Mouse (Mus musculus) forebrain, embryonic 11.5 days (tissue): ENCODE measurements around the gene Axl. TPM values are rescaled to one million over a fixed set of nuclear protein-coding genes. Genes with fewer than 3 reads are reported as not detected.
"Not testable (repeated sequence)": the region's sequence is repeated elsewhere in the genome, so short reads cannot be mapped to it uniquely, and the experiment has no call there.

Experiments
- ATAC-seq: fragments of 200-750 bp; cut with Nextera tagmentation; replicated peaks from 2 replicates; pipeline ENCODE4 v1.8.0; 2017; ENCODE audit warnings: moderate TSS enrichment; ENCODE audit not compliant: low FRiP score
- DNase-seq: peaks from one replicate; pipeline ENCODE4 v3.0.0-alpha.2; 2017; ENCODE audit warnings: low spot score
- H3K27ac ChIP-seq: fragments of 300-500 bp; sonication (generic); 2 replicates; pipeline ENCODE4 v1.5.1; 2014; ENCODE audit warnings: low read depth, low read length
- H3K27me3 ChIP-seq: fragments of 300-500 bp; sonication (generic); 2 replicates; pipeline ENCODE4 v1.6.1; 2014; ENCODE audit warnings: mild to moderate bottlenecking, low read length, mixed read lengths; ENCODE audit not compliant: control insufficient read depth, insufficient read depth
- H3K36me3 ChIP-seq: fragments of 300-500 bp; sonication (generic); 2 replicates; pipeline ENCODE4 v1.6.1; 2014; ENCODE audit warnings: mild to moderate bottlenecking, low read length, moderate library complexity, mixed read lengths; ENCODE audit not compliant: control insufficient read depth, insufficient read depth
- H3K4me1 ChIP-seq: fragments of 300-500 bp; sonication (generic); replicated peaks from 2 replicates; pipeline ENCODE4 v1.6.1; 2014; ENCODE audit warnings: low read length, mixed read lengths; ENCODE audit not compliant: control insufficient read depth, insufficient read depth
- H3K4me2 ChIP-seq: fragments of 300-500 bp; sonication (generic); 2 replicates; pipeline ENCODE4 v1.6.1; 2014; ENCODE audit warnings: low read depth, mild to moderate bottlenecking, low read length, moderate library complexity, mixed read lengths; ENCODE audit not compliant: severe bottlenecking
- H3K4me3 ChIP-seq: fragments of 300-500 bp; sonication (generic); 2 replicates; pipeline ENCODE4 v1.5.1; 2014; ENCODE audit warnings: low read depth, low read length
- H3K9ac ChIP-seq: fragments of 300-500 bp; sonication (generic); 2 replicates; pipeline ENCODE4 v1.6.1; 2014; ENCODE audit warnings: low read length
- H3K9me3 ChIP-seq: fragments of 300-500 bp; sonication (generic); 2 replicates; pipeline ENCODE4 v1.6.1; 2016; ENCODE audit warnings: low read length, mixed read lengths; ENCODE audit not compliant: control insufficient read depth
- WGBS: fragments of 180-500 bp; shearing (Covaris S2); extraction: QIAGEN DNeasy Blood & Tissue Kit; methylation state at CpG from one replicate; pipeline ENCODE4 v1.1.7; 2014; 5-methylcytosine and 5-hydroxymethylcytosine counted together
- polyA plus RNA-seq: library from polyadenylated mRNA; unstranded; fragments of >200 nt; fragmentation: Nextera tagmentation; extraction: Ambion mirVana; gene quantifications from 2 replicates; pipeline ENCODE4 v1.2.1, GENCODE M21; 2014

Axl gene
- polyA plus RNA-seq, 1 experiment from 2014 or later, result 37.2 TPM

GRCm38 (mm10) chr7:25734991-25735390 lies 53.5 kb downstream of the Axl start:
- Histone ChIP-seq H3K27me3 (no peaks in the 10 kb centered on the region), H3K27ac (no peak overlapping the region), H3K4me3 (no peak overlapping the region), H3K36me3 (peaks cover 43% of the 10 kb centered on the region), H3K9ac (no peak overlapping the region), H3K4me1 (no peaks in the 10 kb centered on the region), H3K4me2 (no peak overlapping the region), H3K9me3 (no peaks in the 10 kb centered on the region)
- DNase-seq, result no peak
- 78% methylated on average over 4 of the region's 4 CpGs for WGBS
- ATAC-seq, result no peak

- H3K27me3 ChIP-seq, result no peaks in the 10 kb centered on the region
- no peak overlapping the region for H3K9ac ChIP-seq
- H3K27ac ChIP-seq, result no peak overlapping the region
- ATAC-seq (no peak), DNase-seq (no peak)
- no peak overlapping the region for H3K4me3 ChIP-seq
- no peaks in the 10 kb centered on the region for H3K4me1 ChIP-seq
- H3K36me3 ChIP-seq, result peaks cover 40% of the 10 kb centered on the region
- H3K9me3 ChIP-seq, result no peaks in the 10 kb centered on the region
- 92% methylated on average over 8 of the region's 8 CpGs for WGBS
- no peak overlapping the region for H3K4me2 ChIP-seq
Observed at GRCm38 (mm10) chr7:25731294-25732055, 57.0 kb downstream of the Axl start.

GRCm38 (mm10) chr7:25729862-25730261 lies 58.6 kb downstream of the Axl start:
- Histone ChIP-seq H3K9ac (no peak overlapping the region), H3K27ac (no peak overlapping the region), H3K4me1 (no peaks in the 10 kb centered on the region), H3K9me3 (no peaks in the 10 kb centered on the region), H3K27me3 (no peaks in the 10 kb centered on the region), H3K36me3 (peaks cover 45% of the 10 kb centered on the region), H3K4me2 (no peak overlapping the region), H3K4me3 (no peak overlapping the region)
- DNase-seq (no peak), ATAC-seq (no peak)
- 94% methylated on average over 2 of the region's 2 CpGs for WGBS

GRCm38 (mm10) chr7:25729396-25729795 lies 59.1 kb downstream of the Axl start:
- no peak overlapping the region for H3K4me2 ChIP-seq
- no peak overlapping the region for H3K27ac ChIP-seq
- no peaks in the 10 kb centered on the region for H3K9me3 ChIP-seq
- peaks cover 48% of the 10 kb centered on the region for H3K36me3 ChIP-seq
- H3K4me1 ChIP-seq, result no peaks in the 10 kb centered on the region
- H3K9ac ChIP-seq, result no peak overlapping the region
- DNase-seq (no peak), ATAC-seq (no peak)
- H3K27me3 ChIP-seq, result no peaks in the 10 kb centered on the region
- no peak overlapping the region for H3K4me3 ChIP-seq
- WGBS, result 77% methylated on average over 2 of the region's 2 CpGs

- 92% methylated on average over 5 of the region's 5 CpGs for WGBS
- H3K27me3 ChIP-seq, result no peaks in the 10 kb centered on the region
- DNase-seq (no peak), ATAC-seq (no peak)
- no peaks in the 10 kb centered on the region for H3K4me1 ChIP-seq
- no peak overlapping the region for H3K9ac ChIP-seq
- H3K4me2 ChIP-seq, result no peak overlapping the region
- no peak overlapping the region for H3K27ac ChIP-seq
- H3K4me3 ChIP-seq, result no peak overlapping the region
- no peaks in the 10 kb centered on the region for H3K9me3 ChIP-seq
- H3K36me3 ChIP-seq, result peaks cover 54% of the 10 kb centered on the region
Observed at GRCm38 (mm10) chr7:25727800-25728199, 60.7 kb downstream of the Axl start.

- Histone ChIP-seq H3K27me3 (no peaks in the 10 kb centered on the region), H3K4me1 (no peaks in the 10 kb centered on the region), H3K4me3 (no peak overlapping the region), H3K9me3 (no peaks in the 10 kb centered on the region), H3K27ac (no peak overlapping the region), H3K4me2 (no peak overlapping the region), H3K36me3 (peaks cover 48% of the 10 kb centered on the region), H3K9ac (no peak overlapping the region)
- no peak for ATAC-seq
- 89% methylated on average over 19 of the region's 19 CpGs for WGBS
- no peak for DNase-seq
Observed at GRCm38 (mm10) chr7:25725886-25726285, 62.6 kb downstream of the Axl start.

GRCm38 (mm10) chr7:25721776-25722175 lies 66.7 kb downstream of the Axl start:
- H3K9me3 ChIP-seq, H3K4me2 ChIP-seq, ATAC-seq, H3K9ac ChIP-seq, DNase-seq, H3K4me1 ChIP-seq, H3K4me3 ChIP-seq, H3K27me3 ChIP-seq, H3K27ac ChIP-seq: not testable (repeated sequence)
- peaks cover 42% of the 10 kb centered on the region for H3K36me3 ChIP-seq

GRCm38 (mm10) chr7:25720760-25721159 lies 67.7 kb downstream of the Axl start:
- no peak overlapping the region for H3K4me2 ChIP-seq
- ATAC-seq (no peak), DNase-seq (no peak)
- H3K9ac ChIP-seq, result no peak overlapping the region
- no peaks in the 10 kb centered on the region for H3K27me3 ChIP-seq
- H3K4me1 ChIP-seq, result peaks cover 2% of the 10 kb centered on the region; the same call in 1 of the 2 replicates
- WGBS, result 90% methylated on average over 5 of the region's 5 CpGs
- H3K36me3 ChIP-seq, result peaks cover 37% of the 10 kb centered on the region
- H3K27ac ChIP-seq, result no peak overlapping the region
- H3K9me3 ChIP-seq, result no peaks in the 10 kb centered on the region
- no peak overlapping the region for H3K4me3 ChIP-seq
